Mouse (Mus musculus) heart, embryonic 10.5 days (tissue): Measurements from ENCODE around the gene Adap1. TPM values are rescaled to one million over a fixed set of nuclear protein-coding genes. Genes with fewer than 3 reads are reported as not detected.

Experiments used
- DNase-seq: peaks from one replicate; pipeline ENCODE4 v3.0.0-alpha.2; 2017; ENCODE audit warnings: low spot score
- H3K27ac ChIP-seq: fragments of 300-500 bp; sonication (generic); 2 replicates; pipeline ENCODE4 v1.5.1; 2016; ENCODE audit warnings: mild to moderate bottlenecking
- H3K27me3 ChIP-seq: fragments of 300-500 bp; sonication (generic); 2 replicates; pipeline ENCODE4 v1.6.1; 2016; ENCODE audit warnings: mild to moderate bottlenecking; ENCODE audit not compliant: poor library complexity, insufficient read depth, severe bottlenecking
- H3K36me3 ChIP-seq: fragments of 300-500 bp; sonication (generic); 2 replicates; pipeline ENCODE4 v1.6.1; 2016; ENCODE audit warnings: mild to moderate bottlenecking, moderate library complexity
- H3K4me1 ChIP-seq: fragments of 300-500 bp; sonication (generic); 2 replicates; pipeline ENCODE4 v1.6.1; 2016; ENCODE audit warnings: mild to moderate bottlenecking
- H3K4me3 ChIP-seq: fragments of 300-500 bp; sonication (generic); 2 replicates; pipeline ENCODE4 v1.5.1; 2016; ENCODE audit warnings: mild to moderate bottlenecking, moderate library complexity
- H3K9me3 ChIP-seq: fragments of 300-500 bp; sonication (generic); 2 replicates; pipeline ENCODE4 v1.6.1; 2016; ENCODE audit warnings: mild to moderate bottlenecking, moderate library complexity
- WGBS: fragments of 180-500 bp; shearing (Covaris S2); methylation state at CpG from one replicate; pipeline ENCODE4 v1.1.7; 2016; 5-methylcytosine and 5-hydroxymethylcytosine counted together
- polyA plus RNA-seq: library from polyadenylated mRNA; unstranded; fragments of >200 nt; fragmentation: Nextera tagmentation; extraction: Ambion mirVana; gene quantifications from 2 replicates; pipeline ENCODE4 v1.2.1, GENCODE M21; 2016

Adap1 gene
- polyA plus RNA-seq, 1 experiment from 2014 or later = 1.2 TPM

- no peak overlapping the region for H3K4me3 ChIP-seq
- H3K27ac ChIP-seq = no peak overlapping the region
- H3K36me3 ChIP-seq = peaks cover 80% of the 10 kb centered on the region
- no peaks in the 10 kb centered on the region for H3K9me3 ChIP-seq
- WGBS = 92% methylated on average over 4 of the region's 4 CpGs
- peaks cover 33% of the 10 kb centered on the region for H3K4me1 ChIP-seq
- no peaks in the 10 kb centered on the region for H3K27me3 ChIP-seq
- DNase-seq = no peak
These were observed 64.0 kb downstream of the Adap1 start for GRCm38 (mm10) chr5:139261403-139261802.

GRCm38 (mm10) chr5:139259853-139260252, 65.6 kb downstream of the Adap1 start:
- Histone ChIP-seq H3K27ac (peak overlapping the region; percentile 22; the same call in 1 of the 2 replicates), H3K36me3 (peaks cover 70% of the 10 kb centered on the region), H3K4me3 (no peak overlapping the region), H3K27me3 (no peaks in the 10 kb centered on the region), H3K9me3 (no peaks in the 10 kb centered on the region), H3K4me1 (peaks cover 44% of the 10 kb centered on the region)
- WGBS = 83% methylated on average over 5 of the region's 5 CpGs
- DNase-seq = no peak

- peaks cover 58% of the 10 kb centered on the region for H3K4me1 ChIP-seq
- H3K4me3 ChIP-seq = no peak overlapping the region
- H3K27me3 ChIP-seq = no peaks in the 10 kb centered on the region
- DNase-seq = no peak
- no peaks in the 10 kb centered on the region for H3K9me3 ChIP-seq
- peaks cover 60% of the 10 kb centered on the region for H3K36me3 ChIP-seq
- 88% methylated on average over 8 of the region's 8 CpGs for WGBS
- peak overlapping the region; percentile 57; the same call in 1 of the 2 replicates for H3K27ac ChIP-seq
These were observed 66.9 kb downstream of the Adap1 start for GRCm38 (mm10) chr5:139258371-139259035.

GRCm38 (mm10) chr5:139257818-139258217, 67.6 kb downstream of the Adap1 start:
- Histone ChIP-seq H3K27me3 (no peaks in the 10 kb centered on the region), H3K4me1 (peaks cover 63% of the 10 kb centered on the region), H3K27ac (peak overlapping the region; percentile 76; the same call in 1 of the 2 replicates), H3K9me3 (no peaks in the 10 kb centered on the region), H3K36me3 (peaks cover 53% of the 10 kb centered on the region), H3K4me3 (no peak overlapping the region)
- DNase-seq = no peak
- 52% methylated on average over 4 of the region's 4 CpGs for WGBS

- H3K27ac ChIP-seq = peak overlapping the region; percentile 76
- no peak for DNase-seq
- no peaks in the 10 kb centered on the region for H3K27me3 ChIP-seq
- H3K36me3 ChIP-seq = peaks cover 47% of the 10 kb centered on the region
- no peak overlapping the region for H3K4me3 ChIP-seq
- H3K9me3 ChIP-seq = no peaks in the 10 kb centered on the region
- peaks cover 63% of the 10 kb centered on the region for H3K4me1 ChIP-seq
- 81% methylated on average over 1 of the region's 1 CpGs for WGBS
These were observed 68.2 kb downstream of the Adap1 start for GRCm38 (mm10) chr5:139257265-139257664.

- no peak for DNase-seq
- Histone ChIP-seq H3K27me3 (no peaks in the 10 kb centered on the region), H3K9me3 (no peaks in the 10 kb centered on the region), H3K4me3 (no peak overlapping the region), H3K36me3 (peaks cover 37% of the 10 kb centered on the region), H3K27ac (0 out of 2 replicates have a peak overlapping the region, but pooled peaks have one; percentile 76), H3K4me1 (peaks cover 68% of the 10 kb centered on the region)
- 86% methylated on average over 3 of the region's 3 CpGs for whole genome bisulfite sequencing
These were observed 69.1 kb downstream of the Adap1 start for GRCm38 (mm10) chr5:139256211-139256765.

GRCm38 (mm10) chr5:139255777-139256176, 69.6 kb downstream of the Adap1 start:
- peak overlapping the region; percentile 25; the same call in 1 of the 2 replicates for H3K27ac ChIP-seq
- H3K4me3 ChIP-seq = no peak overlapping the region
- no peaks in the 10 kb centered on the region for H3K9me3 ChIP-seq
- 87% methylated on average over 6 of the region's 6 CpGs for WGBS
- H3K4me1 ChIP-seq = peaks cover 71% of the 10 kb centered on the region
- H3K36me3 ChIP-seq = peaks cover 34% of the 10 kb centered on the region
- no peaks in the 10 kb centered on the region for H3K27me3 ChIP-seq
- DNase-seq = no peak

- H3K27me3 ChIP-seq = no peaks in the 10 kb centered on the region
- H3K36me3 ChIP-seq = peaks cover 34% of the 10 kb centered on the region
- H3K27ac ChIP-seq = 0 out of 2 replicates have a peak overlapping the region, but pooled peaks have one; percentile 6
- no peaks in the 10 kb centered on the region for H3K9me3 ChIP-seq
- no peak for DNase-seq
- H3K4me3 ChIP-seq = no peak overlapping the region
- H3K4me1 ChIP-seq = peaks cover 67% of the 10 kb centered on the region
- WGBS = 85% methylated on average over 6 of the region's 6 CpGs
These were observed 70.5 kb downstream of the Adap1 start for GRCm38 (mm10) chr5:139254938-139255337.

GRCm38 (mm10) chr5:139253301-139253741, 72.1 kb downstream of the Adap1 start:
- Histone ChIP-seq H3K9me3 (no peaks in the 10 kb centered on the region), H3K36me3 (peaks cover 37% of the 10 kb centered on the region), H3K27ac (peak overlapping the region; percentile 96), H3K4me3 (peak overlapping the region; percentile 86), H3K27me3 (no peaks in the 10 kb centered on the region), H3K4me1 (peaks cover 56% of the 10 kb centered on the region)
- WGBS = 7% methylated on average over 6 of the region's 6 CpGs
- peak; percentile 86 for DNase-seq

GRCm38 (mm10) chr5:139252910-139253245, 72.5 kb downstream of the Adap1 start:
- no peaks in the 10 kb centered on the region for H3K9me3 ChIP-seq
- no peak for DNase-seq
- H3K4me3 ChIP-seq = peak overlapping the region; percentile 86
- under 1% methylated on average over 7 of the region's 7 CpGs for WGBS
- H3K36me3 ChIP-seq = peaks cover 42% of the 10 kb centered on the region
- H3K27ac ChIP-seq = peak overlapping the region; percentile 96
- H3K27me3 ChIP-seq = no peaks in the 10 kb centered on the region
- H3K4me1 ChIP-seq = peaks cover 52% of the 10 kb centered on the region

GRCm38 (mm10) chr5:139252081-139252909, 73.1 kb downstream of the Adap1 start, which contains the start of gene Get4:
TSS of gene Get4 (plus strand) at chr5:139252324.
- H3K36me3 ChIP-seq = peaks cover 46% of the 10 kb centered on the region
- under 1% methylated on average over 87 of the region's 90 CpGs for WGBS
- peak; percentile 100 for DNase-seq
- no peaks in the 10 kb centered on the region for H3K9me3 ChIP-seq
- peak within 1 kb of the TSS; percentile 86 for H3K4me3 ChIP-seq
- H3K27me3 ChIP-seq = no peaks in the 10 kb centered on the region
- peaks cover 51% of the 10 kb centered on the region for H3K4me1 ChIP-seq
- peak within 1 kb of the TSS; percentile 96 for H3K27ac ChIP-seq

- H3K27ac ChIP-seq = peak overlapping the region; percentile 96
- DNase-seq = no peak
- no peaks in the 10 kb centered on the region for H3K9me3 ChIP-seq
- peaks cover 45% of the 10 kb centered on the region for H3K4me1 ChIP-seq
- H3K27me3 ChIP-seq = no peaks in the 10 kb centered on the region
- H3K36me3 ChIP-seq = peaks cover 47% of the 10 kb centered on the region
- peak overlapping the region; percentile 86 for H3K4me3 ChIP-seq
- WGBS = 1% methylated on average over 8 of the region's 8 CpGs
These were observed 73.7 kb downstream of the Adap1 start for GRCm38 (mm10) chr5:139251736-139252080.

GRCm38 (mm10) chr5:139251279-139251678, 74.1 kb downstream of the Adap1 start:
- no peak for DNase-seq
- Histone ChIP-seq H3K36me3 (peaks cover 51% of the 10 kb centered on the region), H3K27ac (peak overlapping the region; percentile 96), H3K4me3 (peak overlapping the region; percentile 86), H3K9me3 (no peaks in the 10 kb centered on the region), H3K27me3 (no peaks in the 10 kb centered on the region), H3K4me1 (peaks cover 42% of the 10 kb centered on the region)
- 75% methylated on average over 7 of the region's 7 CpGs for WGBS
